Mouse (Mus musculus) olfactory bulb, adult 2 months (tissue): ENCODE measurements around the gene Phf12.

Experiments used
- CTCF ChIP-seq: fragments of 200-500 bp; IDR thresholded peaks from 2 replicates; pipeline ENCODE4 v1.5.1; 2012; ENCODE audit warnings: low read depth, mild to moderate bottlenecking, low read length, moderate library complexity; ENCODE audit not compliant: insufficient read depth
- POLR2A ChIP-seq: fragments of 200-500 bp; IDR thresholded peaks from 2 replicates; pipeline ENCODE4 v1.6.1; 2012; ENCODE audit warnings: mild to moderate bottlenecking, low read depth, low read length, moderate library complexity; ENCODE audit not compliant: insufficient read depth

- TF ChIP-seq POLR2A (peak; percentile 73; the same call in 1 of the 2 replicates), CTCF (no peak)
Observed at GRCm38 (mm10) chr11:77983937-77984835, 1.6 kb downstream of the Phf12 start.
